Mouse (Mus musculus) small intestine, adult 2 months (tissue): ENCODE results near the gene Rere.

Source experiments
- CTCF ChIP-seq: fragments of 200-500 bp; IDR thresholded peaks from 2 replicates; pipeline ENCODE4 v1.5.1; 2012; ENCODE audit warnings: low read depth, mild to moderate bottlenecking, control low read depth, inconsistent platforms, low read length, moderate library complexity, mixed read lengths; ENCODE audit not compliant: insufficient replicate concordance, insufficient read length; ENCODE audit errors: extremely low read depth
- POLR2A ChIP-seq: fragments of 200-500 bp; IDR thresholded peaks from 2 replicates; pipeline ENCODE4 v1.6.1; 2012; ENCODE audit warnings: low read depth, mild to moderate bottlenecking, control low read depth, inconsistent platforms, low read length, moderate library complexity

DNA sequence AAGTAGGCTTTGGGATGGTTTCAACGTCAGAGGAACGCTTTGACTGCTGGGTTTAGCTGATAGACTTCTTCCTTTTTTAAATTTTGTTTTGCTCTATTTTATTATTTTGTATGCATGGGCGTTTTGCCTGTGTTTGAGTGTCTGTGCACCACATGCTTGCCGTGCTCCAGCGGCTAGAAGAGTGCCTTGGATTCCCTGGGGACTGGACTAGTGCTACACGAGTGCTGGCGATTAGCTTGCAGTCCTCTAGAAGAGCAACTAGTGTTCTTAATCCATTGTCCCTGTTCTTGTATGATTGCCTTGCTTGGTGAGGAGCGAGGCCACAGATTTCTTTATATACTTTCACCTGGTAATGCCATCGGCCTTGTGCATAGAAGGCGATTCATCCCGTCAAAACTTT lies 122.5 kb downstream of the Rere start:
- TF ChIP-seq POLR2A: no peak
- TF ChIP-seq CTCF: no peak
